Mouse (Mus musculus): ENCODE measurements around the gene Npas2. TPM values are rescaled to one million over a fixed set of nuclear protein-coding genes. Genes with fewer than 3 reads are reported as not detected.

The Npas2 gene
- polyA plus RNA-seq, 1 experiment = not detected

DNA sequence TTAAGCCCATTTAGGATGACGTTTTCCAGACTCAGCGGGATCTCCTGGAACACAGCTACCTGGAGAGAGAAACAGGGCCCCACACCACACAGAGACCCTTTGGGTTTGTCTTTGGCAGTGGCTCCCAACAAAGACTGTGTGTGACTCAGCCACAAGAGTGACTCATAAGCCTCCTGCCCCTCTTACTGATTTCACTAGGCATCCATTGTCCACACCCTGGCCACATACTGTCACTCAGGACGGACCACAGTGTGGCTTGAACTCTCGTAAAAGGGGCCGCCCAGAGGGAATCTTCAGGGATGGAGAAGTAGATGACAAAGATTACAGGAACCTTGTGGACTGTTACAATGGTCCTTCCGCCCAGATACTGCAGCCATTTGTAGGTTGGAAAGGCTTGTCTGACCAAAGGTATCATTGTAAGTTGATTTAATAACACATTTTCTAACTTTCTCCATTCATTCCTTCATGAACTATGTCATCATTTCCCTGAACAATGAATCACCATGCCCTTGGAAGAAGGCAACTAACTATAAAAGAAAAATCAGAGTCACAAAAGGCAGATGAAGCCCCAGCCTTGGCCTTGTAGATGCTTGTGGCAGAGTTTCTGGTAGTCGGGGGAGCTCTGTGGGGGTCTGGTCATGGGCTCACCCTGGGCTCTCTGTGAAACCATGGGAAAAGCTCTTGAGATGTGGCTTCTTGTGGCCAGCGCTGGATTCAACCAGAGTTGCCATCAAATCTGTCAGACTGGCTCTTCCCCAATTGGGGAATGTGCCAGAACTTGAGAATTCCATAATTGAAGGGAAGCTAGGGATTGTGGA is 63.2 kb downstream of the Npas2 start:
- H3K4me3 ChIP-seq (replicated peaks; ENCODE audit: control insufficient read depth, low read depth, low read length) = no peak overlapping the region
- H3K27ac ChIP-seq (ENCODE audit: control insufficient read depth, insufficient read depth, low read depth, low read length, poor library complexity) = no peak overlapping the region
- WGBS = 70% methylated on average over 8 of the region's 8 CpGs
- TF ChIP-seq CTCF (IDR thresholded peaks at IDR 0.05; ENCODE audit: control insufficient read depth, insufficient read depth, low read length) (no peak), POLR2A (IDR thresholded peaks at IDR 0.05; ENCODE audit: borderline replicate concordance, control insufficient read depth, low read depth, low read length) (no peak)
- no peaks in the 10 kb centered on the region for H3K4me1 ChIP-seq (ENCODE audit: control insufficient read depth, insufficient read depth, low read length)

GRCm38 (mm10) chr1:39257331-39257594 is 63.7 kb downstream of the Npas2 start:
- no peak overlapping the region for H3K27ac ChIP-seq (ENCODE audit: control insufficient read depth, insufficient read depth, low read depth, low read length, poor library complexity)
- no peak for TF ChIP-seq POLR2A (IDR thresholded peaks at IDR 0.05; ENCODE audit: borderline replicate concordance, control insufficient read depth, low read depth, low read length)
- TF ChIP-seq CTCF (IDR thresholded peaks at IDR 0.05; ENCODE audit: control insufficient read depth, insufficient read depth, low read length) = no peak
- WGBS = 75% methylated on average over 3 of the region's 3 CpGs
- no peaks in the 10 kb centered on the region for H3K4me1 ChIP-seq (ENCODE audit: control insufficient read depth, insufficient read depth, low read length)
- H3K4me3 ChIP-seq (replicated peaks; ENCODE audit: control insufficient read depth, low read depth, low read length) = no peak overlapping the region

GRCm38 (mm10) chr1:39259668-39260067 is 66.1 kb downstream of the Npas2 start:
- Histone ChIP-seq H3K4me1 (ENCODE audit: control insufficient read depth, insufficient read depth, low read length) (no peaks in the 10 kb centered on the region), H3K27ac (ENCODE audit: control insufficient read depth, insufficient read depth, low read depth, low read length, poor library complexity) (no peak overlapping the region), H3K4me3 (replicated peaks; ENCODE audit: control insufficient read depth, low read depth, low read length) (no peak overlapping the region)
- no peak for TF ChIP-seq CTCF (IDR thresholded peaks at IDR 0.05; ENCODE audit: control insufficient read depth, insufficient read depth, low read length)
- no peak for TF ChIP-seq POLR2A (IDR thresholded peaks at IDR 0.05; ENCODE audit: borderline replicate concordance, control insufficient read depth, low read depth, low read length)
- WGBS = 60% methylated on average over 3 of the region's 3 CpGs

GRCm38 (mm10) chr1:39260183-39260978 is 66.8 kb downstream of the Npas2 start:
- Histone ChIP-seq H3K27ac (ENCODE audit: control insufficient read depth, insufficient read depth, low read depth, low read length, poor library complexity) (no peak overlapping the region), H3K4me3 (replicated peaks; ENCODE audit: control insufficient read depth, low read depth, low read length) (no peak overlapping the region), H3K4me1 (ENCODE audit: control insufficient read depth, insufficient read depth, low read length) (no peaks in the 10 kb centered on the region)
- 49% methylated on average over 8 of the region's 8 CpGs for WGBS
- no peak for TF ChIP-seq CTCF (IDR thresholded peaks at IDR 0.05; ENCODE audit: control insufficient read depth, insufficient read depth, low read length)
- TF ChIP-seq POLR2A (IDR thresholded peaks at IDR 0.05; ENCODE audit: borderline replicate concordance, control insufficient read depth, low read depth, low read length) = no peak

GRCm38 (mm10) chr1:39266843-39267512 is 73.4 kb downstream of the Npas2 start:
- WGBS = 87% methylated on average over 9 of the region's 9 CpGs
- Histone ChIP-seq H3K4me3 (replicated peaks; ENCODE audit: control insufficient read depth, low read depth, low read length) (no peak overlapping the region), H3K27ac (ENCODE audit: control insufficient read depth, insufficient read depth, low read depth, low read length, poor library complexity) (no peak overlapping the region), H3K4me1 (ENCODE audit: control insufficient read depth, insufficient read depth, low read length) (no peaks in the 10 kb centered on the region)
- TF ChIP-seq POLR2A (IDR thresholded peaks at IDR 0.05; ENCODE audit: borderline replicate concordance, control insufficient read depth, low read depth, low read length) = no peak
- TF ChIP-seq CTCF (IDR thresholded peaks at IDR 0.05; ENCODE audit: control insufficient read depth, insufficient read depth, low read length) = no peak

GRCm38 (mm10) chr1:39272976-39273375 is 79.4 kb downstream of the Npas2 start:
- Histone ChIP-seq H3K27ac (ENCODE audit: control insufficient read depth, insufficient read depth, low read depth, low read length, poor library complexity) (no peak overlapping the region), H3K4me3 (replicated peaks; ENCODE audit: control insufficient read depth, low read depth, low read length) (no peak overlapping the region), H3K4me1 (ENCODE audit: control insufficient read depth, insufficient read depth, low read length) (no peaks in the 10 kb centered on the region)
- TF ChIP-seq CTCF (IDR thresholded peaks at IDR 0.05; ENCODE audit: control insufficient read depth, insufficient read depth, low read length) (no peak), POLR2A (IDR thresholded peaks at IDR 0.05; ENCODE audit: borderline replicate concordance, control insufficient read depth, low read depth, low read length) (no peak)
- 44% methylated on average over 6 of the region's 6 CpGs for WGBS

DNA sequence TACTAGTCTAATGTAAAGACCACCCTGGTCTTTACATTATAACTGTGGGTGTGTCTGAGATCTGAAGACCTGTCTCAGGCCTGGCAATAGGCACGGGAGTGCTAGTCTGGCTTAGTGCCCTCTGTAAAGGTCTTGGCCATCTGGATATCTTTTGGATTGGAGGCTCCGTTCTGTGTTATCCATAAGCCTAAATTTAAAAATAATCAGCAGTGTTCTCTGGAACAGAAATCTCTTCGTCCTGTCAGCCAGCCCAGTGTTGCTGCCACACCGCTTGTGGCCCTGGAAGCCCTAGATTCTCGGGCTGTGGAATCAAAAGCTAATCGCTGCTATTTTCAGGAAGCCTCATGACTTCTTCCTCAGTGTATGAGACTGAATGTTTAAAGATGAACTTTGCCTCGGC is 86.9 kb downstream of the Npas2 start:
- H3K4me3 ChIP-seq (replicated peaks; ENCODE audit: control insufficient read depth, low read depth, low read length) = no peak overlapping the region
- H3K27ac ChIP-seq (ENCODE audit: control insufficient read depth, insufficient read depth, low read depth, low read length, poor library complexity) = no peak overlapping the region
- H3K4me1 ChIP-seq (ENCODE audit: control insufficient read depth, insufficient read depth, low read length) = no peaks in the 10 kb centered on the region; the same call in 1 of the 2 replicates
- TF ChIP-seq CTCF (IDR thresholded peaks at IDR 0.05; ENCODE audit: control insufficient read depth, insufficient read depth, low read length) = no peak
- TF ChIP-seq POLR2A (IDR thresholded peaks at IDR 0.05; ENCODE audit: borderline replicate concordance, control insufficient read depth, low read depth, low read length) = no peak
- 81% methylated on average over 7 of the region's 7 CpGs for WGBS

Data from bone marrow, adult 2 months (tissue).